Mouse (Mus musculus) adrenal gland, postnatal 36 days (tissue): ENCODE measurements around the gene Gcn1l1. TPM values are rescaled to one million over a fixed set of nuclear protein-coding genes. Genes with fewer than 3 reads are reported as not detected.
"Not testable (repeated sequence)": the region's sequence is repeated elsewhere in the genome, so short reads cannot be mapped to it uniquely, and the experiment has no call there.

Source experiments
- DNase-seq, 2 experiments: peaks; one replicate each; pipeline ENCODE4 v3.0.0; 2021; ENCODE audit warnings: mixed read lengths in 1 of 2
- total RNA-seq, 2 experiments: library from RNA; stranded (reverse); gene quantifications; 2 replicates each; pipeline ENCODE4 v1.2.3; 2021

Gcn1l1 gene
- total RNA-seq, 2 experiments from 2014 or later, result 53.9 to 69.5 TPM

DNA sequence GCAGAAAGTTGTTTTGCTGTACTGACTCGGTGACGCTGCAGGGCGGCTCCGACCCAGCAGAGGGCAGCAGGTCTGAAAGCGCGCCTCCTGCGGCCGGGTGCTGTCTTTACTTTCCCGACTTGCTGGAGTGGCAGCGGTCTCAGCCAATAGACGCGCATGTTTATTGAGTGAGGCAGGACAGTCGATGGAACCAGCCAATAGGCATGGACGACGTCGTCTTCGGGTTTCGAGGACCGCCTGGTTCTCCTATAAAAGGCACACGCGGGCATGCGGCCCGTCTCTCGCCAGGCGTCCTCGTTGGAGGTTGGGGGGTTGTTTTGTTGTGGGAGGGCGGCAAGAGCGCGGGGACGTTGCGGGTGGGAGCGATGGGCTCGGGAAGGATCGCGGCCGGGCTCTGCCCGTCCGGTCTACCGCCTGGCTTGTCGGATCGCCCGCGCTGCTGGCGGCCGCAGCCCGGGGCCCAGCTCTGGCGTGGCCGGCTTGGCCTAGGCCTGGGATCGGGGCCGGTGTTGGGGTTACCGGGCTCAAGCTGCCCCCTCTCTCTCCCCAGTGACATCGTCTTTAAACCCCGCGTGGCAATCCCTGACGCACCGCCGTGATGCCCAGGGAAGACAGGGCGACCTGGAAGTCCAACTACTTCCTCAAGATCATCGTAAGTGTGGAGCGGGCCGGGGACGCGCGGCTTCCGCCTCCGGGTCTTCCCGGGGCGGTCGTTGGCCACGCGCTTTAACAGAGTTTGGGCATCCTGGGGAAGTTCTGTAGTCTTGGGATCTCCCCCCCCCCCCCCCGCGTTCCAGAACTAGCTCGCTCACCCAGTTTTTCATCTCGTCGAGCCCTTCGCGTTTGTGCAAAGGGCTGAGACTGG is 5.6 kb upstream of the Gcn1l1 start, which contains the start of gene Rplp0:
Rplp0 (plus strand) TSS at position 231 of the 865 bp plus-strand sequence.
- DNase-seq, result peak; percentile 99 to 100

DNA sequence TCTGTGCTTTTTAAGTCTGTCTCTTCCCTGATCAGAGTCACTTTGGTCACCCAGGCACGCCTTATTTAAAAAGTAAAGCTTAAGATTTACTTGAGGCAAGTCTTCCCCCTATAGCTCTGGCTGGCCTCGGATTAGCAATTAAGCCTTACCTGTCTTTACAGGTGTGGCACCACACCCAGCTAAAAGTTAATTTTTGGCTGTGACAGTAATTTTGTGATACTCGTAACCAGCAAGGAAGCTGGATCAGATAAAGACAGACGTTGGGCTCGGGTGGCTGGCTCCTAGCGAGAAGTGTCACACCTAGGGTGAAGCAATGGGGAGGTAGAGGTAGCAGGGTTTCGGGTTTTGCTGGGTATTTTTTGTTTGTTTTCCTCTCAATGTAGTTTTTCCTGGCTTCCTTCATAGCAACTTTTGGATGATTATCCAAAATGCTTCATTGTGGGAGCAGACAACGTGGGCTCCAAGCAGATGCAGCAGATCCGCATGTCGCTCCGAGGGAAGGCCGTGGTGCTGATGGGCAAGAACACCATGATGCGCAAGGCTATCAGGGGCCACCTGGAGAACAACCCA is 4.6 kb upstream of the Gcn1l1 start:
- DNase-seq, result no peak

DNA sequence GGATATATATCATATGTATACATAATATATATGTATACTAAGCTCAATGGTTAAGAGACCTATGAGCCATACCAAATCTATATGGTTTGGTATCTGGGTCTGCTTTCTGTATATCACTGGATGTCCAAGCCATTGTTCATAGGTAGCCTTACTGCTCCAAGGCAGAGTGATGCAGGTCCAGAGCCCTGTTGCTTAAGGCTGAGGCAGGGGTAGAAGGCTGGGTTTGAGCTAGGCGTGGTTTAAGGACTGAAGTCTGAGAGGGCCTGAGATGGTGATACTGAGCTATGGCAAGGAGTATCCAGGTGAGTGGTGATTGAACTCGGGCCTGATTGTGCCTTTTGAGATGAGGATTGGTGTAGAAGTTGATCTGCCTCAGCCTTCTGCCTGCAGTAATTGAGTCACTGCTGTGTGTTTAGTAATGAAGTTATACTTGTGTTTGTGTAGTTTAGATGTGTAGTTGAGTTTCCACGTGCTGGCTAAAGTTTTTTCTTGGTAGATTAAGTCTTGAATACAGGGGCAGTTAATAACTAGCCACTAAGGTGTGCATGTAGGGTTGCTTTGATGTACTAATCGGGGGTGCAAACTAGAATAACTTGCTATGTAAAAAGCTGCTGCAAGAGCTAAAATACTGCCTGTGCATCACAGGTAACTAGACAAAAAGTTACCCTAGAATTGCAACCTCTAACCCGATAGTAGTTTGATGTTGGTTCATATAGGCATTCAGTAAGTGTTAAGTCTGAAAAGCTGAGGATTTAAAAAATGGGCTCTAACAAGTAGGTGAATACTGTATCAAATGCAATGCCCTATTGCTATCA is 1.1 kb upstream of the Gcn1l1 start:
- DNase-seq, result no peak

DNA sequence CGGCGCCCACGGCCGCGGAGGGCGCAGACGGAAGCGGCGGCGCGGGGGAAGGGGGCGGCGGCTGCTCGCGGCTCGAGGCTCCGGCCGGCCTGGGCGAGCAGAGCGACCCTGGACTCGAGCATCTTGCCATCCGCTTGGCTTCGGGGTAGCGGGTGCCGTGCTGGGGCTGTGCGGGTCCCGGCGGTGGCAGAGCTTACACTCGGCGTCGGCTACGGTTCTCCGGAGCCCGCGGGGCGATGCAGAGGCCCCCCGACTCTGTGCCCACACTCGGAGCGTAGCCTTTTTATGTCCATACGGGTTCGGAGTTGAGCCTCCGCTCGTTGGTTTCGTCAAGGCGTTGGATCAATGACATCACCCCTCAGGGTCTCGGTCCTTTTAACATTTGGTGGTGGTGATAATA is 349 bp downstream of the Gcn1l1 start:
- DNase-seq, result no peak

DNA sequence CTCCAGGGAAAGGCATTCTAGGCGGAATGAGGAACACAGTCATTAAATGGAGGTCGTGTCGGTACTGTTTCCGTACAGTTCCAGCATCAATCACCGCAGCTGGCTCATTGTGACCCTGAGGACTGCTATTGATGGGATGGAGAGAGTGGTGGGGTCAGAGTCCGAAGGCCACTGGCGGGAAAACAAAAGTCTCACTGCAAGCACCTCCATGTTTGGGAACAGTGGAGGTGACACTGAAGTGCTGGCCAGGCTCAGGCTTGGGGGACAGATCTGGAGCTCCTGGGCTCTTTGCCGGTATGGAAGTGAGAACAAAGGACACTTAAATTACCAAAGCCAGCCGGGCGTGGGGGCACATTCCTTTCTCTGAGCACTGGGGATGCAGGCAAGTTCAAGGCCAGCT is 3.6 kb downstream of the Gcn1l1 start:
- DNase-seq, result peak; percentile 42 to 55

DNA sequence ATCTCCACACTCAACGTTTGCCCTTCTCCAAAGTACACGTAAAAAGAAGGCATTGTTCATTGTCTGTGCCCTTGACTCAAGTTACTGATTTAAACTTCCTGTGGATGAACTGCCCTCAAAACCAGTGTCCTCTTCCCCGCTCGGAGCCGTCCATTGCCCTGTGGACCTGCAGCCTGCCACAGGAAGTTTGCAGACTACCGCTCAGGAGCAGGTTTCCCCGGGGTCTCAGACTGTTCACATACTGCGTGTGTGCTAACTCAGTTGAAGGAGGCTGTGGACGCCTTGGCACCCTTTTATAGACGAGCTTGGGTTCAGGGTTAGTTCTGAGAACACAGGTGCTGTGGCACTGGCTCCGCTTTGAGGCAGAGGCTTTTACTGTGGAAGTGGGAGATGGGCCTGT is 4.3 kb downstream of the Gcn1l1 start:
- no peak for DNase-seq

DNA sequence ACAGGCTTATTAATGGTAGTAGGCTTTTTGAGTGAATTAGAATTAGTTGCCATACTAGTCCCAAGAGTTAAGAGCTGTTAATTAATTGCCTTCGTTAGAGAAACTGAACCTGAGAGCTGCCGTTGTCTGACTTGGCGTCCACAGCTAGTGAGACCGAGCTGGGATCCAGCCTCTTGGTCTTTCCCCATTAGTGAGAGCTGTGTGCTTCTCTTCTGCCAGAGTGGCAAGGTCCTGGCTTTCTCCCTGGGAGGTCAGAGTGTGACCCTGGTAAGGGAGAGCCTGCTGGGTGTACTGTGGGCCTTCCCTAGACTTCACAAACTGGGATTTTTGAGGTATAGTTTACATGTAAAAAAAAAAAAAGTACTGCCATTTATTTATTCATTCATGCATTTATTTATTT is 4.7 kb downstream of the Gcn1l1 start:
- DNase-seq, result no peak

DNA sequence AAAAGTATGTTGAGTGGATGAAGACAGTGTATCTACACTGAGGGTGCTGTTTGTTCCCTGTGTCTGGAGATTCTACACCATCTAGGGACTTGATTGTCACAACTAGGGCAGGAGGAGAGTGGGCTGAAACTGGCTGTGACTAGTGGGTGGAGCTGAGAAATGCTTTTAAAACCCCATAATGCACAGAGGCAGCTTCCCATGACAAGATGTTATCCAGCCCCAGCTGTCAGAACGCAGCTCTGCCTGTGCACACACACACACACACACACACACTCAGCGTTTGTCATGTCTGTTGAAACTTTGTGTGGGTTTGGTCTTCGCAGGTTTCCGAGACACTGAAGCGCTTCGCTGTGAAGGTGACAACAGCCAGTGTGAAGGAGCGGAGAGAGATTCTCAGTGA is 6.0 kb downstream of the Gcn1l1 start:
- no peak for DNase-seq

DNA sequence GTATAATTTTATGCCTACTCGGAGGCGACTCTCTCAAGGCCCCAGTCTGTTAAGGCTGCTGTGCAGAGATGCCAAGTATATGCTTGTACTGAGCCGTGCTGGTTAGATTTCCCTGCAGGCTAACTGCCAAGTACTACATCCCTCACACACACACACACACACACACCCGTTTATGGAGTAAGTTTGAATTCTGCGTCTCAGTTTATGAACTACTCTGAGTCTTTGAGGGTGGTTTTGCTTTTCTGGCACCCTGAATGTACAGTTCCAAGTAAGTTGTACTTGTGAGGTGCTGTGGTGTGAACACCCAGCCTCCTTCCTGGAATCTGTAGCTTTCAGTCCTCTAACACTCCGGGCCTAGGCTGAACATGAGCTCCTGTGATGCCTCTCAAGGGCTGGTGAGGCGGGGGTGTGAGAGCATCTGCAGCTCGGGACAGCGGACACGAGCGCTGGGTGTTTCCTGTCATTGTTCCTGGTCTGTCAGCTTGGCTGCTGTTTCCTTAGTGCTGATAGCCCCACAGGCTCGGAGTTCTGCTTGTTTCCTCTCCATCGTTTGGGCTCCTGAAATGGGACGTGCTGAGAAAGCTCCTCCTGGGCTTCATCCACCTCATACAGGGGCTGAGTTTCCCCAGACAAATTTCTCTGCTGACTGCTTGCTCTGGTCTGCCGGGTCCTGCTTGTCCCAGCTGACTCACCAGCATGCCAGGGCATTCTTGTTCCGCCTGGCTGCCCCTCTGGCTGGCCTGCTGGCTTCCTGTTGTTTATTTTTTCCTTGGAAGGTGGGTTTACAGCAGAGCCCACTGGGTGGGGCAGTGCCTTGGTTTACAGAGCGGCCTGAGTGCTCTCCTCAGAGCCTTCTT is 7.9 kb downstream of the Gcn1l1 start:
- peak; percentile 48 to 63 for DNase-seq

DNA sequence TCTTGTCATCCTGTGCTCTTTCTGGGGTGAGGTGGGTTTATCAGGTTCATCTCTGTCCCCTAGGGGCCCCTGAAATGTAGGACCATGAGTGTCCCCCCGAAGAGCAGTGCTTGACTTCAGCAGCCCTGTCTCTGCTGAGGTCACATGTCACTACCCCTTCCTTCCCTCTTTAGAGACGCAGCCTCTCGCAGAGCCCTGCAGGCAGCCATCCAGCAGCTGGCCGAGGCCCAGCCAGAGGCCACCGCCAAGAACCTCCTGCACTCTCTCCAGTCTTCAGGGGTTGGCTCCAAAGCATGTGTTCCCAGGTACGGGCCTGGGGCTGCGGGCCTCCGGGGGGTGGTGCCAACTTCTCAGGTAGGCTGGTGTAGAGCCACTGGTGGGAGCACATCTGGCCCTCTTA is 9.9 kb downstream of the Gcn1l1 start:
- DNase-seq, result peak in 1 of 2 experiments; percentile 52

DNA sequence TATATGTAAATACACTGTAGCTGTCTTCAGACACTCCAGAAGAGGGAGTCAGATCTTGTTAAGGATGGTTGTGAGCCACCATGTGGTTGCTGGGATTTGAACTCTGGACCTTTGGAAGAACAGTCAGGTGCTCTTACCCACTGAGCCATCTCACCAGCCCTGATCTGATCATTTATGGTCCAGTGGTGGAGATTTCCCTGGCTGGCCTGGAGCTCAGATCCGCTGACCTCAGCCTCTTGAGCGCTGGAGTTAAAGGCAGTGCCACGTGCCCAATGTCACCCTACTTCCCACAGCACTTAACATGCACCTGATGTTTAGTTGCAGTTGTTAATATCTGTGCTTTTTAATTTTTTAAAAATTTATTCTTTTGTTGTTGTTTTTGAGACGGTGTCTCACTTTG is 12.6 kb downstream of the Gcn1l1 start:
- not testable (repeated sequence) for DNase-seq

DNA sequence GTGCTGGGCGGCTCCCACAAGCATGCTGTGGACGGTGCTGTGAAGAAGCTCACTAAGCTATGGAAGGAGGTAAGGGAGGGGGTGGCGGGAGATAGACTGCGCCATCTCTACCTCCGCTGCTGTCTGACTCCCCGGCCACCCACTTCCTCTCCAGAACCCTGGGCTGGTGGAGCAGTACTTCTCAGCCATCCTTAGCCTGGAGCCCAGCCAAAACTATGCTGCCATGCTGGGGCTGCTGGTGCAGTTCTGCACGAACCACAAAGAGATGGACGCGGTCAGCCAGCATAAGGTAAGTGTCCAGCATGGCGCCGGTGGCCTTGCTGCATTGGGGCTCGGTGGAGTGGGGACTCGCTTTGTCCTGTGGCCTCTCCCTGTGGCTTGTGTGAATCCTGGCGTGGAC is 13.9 kb downstream of the Gcn1l1 start:
- DNase-seq, result no peak

DNA sequence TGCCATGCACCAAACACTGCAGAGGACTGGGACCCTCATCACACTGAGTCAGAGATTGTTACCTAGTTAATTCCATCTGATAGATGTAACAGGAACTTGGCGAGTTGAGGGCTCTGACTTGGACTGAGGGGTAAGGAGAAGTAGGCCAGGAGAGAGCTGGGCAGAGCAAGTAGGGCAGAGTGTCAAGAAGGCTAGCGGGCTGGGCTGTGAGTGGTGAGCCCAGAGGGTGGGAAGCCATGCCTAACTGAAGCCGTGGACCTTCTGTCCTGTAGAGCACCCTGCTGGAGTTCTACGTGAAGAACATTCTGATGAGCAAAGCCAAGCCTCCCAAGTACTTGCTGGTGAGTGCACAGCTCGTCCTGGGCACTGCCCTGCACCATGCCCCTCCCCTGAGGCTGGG is 14.3 kb downstream of the Gcn1l1 start:
- DNase-seq, result no peak

DNA sequence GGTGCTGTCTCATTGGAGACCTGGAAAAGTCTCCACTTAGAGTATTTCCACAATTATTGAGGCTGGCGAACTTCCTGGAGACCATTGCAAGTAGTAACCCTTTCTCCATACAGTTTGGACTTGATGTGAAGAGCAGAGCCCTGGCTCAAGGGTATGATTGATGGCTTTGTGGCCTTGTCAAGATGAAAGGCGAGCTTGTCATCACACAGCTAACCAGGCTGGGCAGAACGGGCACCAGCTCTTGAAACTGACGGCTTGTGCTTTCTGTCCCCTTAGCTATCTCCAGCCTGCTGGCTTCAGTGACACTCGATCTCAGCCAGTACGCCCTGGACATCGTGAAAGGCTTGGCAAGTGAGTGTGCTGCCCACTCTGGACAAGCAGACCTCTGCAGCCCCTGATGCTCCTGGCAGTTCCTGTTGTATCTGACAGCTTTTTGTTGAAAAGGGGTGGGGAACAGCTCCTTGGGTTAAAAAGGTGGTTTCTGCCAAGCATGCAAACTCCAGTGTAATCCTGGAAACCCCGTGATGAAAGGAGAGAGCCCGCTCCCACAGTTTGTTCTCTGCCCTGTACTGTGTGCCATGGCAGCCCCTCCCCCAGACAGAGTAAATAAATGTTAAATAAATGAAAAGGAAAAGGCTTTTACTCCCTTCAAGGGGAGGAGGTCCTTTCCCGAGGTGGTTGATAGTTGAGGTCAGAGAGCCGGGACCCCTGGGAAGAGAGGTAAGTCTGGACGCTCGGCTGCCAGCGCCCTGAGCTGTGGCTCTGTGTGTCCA is 15.4 kb downstream of the Gcn1l1 start:
- peak; percentile 55 to 65 for DNase-seq

DNA sequence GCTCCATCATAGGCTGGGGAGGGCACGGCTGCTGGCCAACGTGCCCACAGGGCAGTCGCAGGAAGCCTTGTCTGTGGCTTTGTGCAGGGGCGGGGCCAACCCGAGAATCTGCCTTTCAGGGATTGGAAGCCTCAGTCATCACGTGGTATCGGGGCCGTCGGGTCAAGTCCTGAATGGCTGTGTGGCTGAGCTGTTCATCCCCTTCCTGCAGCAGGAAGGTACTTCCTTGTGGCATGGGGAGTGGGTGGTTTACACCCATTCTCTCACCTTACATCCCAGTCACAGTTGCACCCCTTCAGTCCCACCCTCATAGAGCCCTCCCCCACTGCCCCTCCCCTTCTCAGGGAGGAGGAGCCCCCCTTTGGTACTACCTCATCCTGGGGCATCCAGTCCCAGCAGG is 16.6 kb downstream of the Gcn1l1 start:
- DNase-seq, result no peak

DNA sequence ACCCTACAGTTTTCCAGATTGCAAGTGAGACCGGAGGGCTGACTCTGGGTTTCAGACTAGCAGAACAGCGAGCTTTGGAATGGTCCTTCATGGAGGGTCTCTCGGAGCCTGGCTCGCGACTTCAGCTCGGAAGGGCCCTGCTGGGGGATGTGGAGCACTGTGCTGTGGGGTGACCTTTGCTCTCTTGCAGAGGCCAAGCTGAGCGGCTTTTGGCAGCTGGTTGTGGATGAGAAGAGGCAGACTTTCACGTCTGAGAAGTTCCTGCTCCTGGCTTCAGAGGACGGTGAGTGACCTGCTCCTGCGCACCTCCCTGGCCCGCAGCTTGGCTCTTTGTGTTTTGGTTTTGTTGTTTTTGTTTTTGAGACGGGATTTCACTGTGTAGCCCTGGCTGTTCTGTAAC is 20.6 kb downstream of the Gcn1l1 start:
- no peak for DNase-seq

DNA sequence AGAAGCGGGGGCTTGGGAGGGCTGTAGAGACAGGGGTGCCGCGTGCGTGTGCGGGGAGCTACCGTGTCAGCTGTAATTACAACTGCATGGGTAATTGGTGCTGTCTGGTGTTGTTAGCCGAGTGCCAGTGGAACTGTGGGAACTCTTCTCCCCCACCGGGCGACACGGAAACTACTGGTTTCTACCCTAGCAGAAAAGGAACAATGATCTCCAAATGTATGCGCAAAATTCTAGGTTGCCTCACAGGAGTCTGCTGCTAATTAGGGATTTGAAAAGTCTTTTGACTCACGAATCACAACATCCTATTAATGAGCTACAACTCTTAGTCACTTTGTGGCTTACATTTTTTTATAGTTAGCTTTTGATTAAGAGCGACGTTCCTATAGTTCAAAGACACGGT is 21.1 kb downstream of the Gcn1l1 start:
- DNase-seq, result no peak

DNA sequence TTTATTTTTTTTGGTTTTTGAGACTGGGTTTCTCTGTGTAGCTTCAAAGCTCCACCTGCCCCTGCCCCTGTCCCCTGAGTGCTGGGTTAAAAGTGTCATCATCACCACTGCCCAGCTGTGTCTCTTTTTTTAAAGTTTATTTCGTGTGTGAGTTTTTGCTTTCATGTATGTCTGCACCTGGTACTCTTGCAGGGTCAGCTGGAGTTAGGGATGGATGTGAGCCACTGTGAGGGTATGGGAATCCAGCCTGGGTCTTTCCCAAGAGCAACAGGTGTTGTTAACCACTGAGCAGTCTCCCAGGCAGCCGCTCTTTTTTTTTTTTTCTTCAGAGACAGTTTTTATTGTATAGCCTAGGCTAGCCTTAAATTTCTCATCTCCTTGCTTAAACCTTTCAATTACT is 21.7 kb downstream of the Gcn1l1 start:
- no peak for DNase-seq

DNA sequence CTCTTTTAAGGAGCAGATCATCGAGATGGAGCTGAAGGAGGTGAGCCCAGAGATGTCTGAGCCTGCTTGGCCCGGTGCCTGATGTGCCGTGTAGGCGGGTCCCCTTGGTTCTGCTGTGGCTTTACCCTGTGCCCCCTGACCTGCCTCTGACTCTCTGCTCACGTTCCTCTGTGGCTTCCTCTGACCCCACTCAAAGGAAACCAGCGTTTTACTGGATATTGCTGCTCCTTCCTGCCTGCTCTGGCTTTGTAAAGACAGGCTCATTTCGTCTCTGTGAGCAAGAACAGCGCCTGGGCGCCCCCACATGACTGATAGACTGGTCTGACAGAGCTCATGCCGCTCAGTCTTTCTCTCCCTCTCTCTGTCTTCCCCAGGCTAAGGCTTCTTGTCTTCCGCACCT is 26.0 kb downstream of the Gcn1l1 start:
- DNase-seq, result peak in 1 of 2 experiments; percentile 22

DNA sequence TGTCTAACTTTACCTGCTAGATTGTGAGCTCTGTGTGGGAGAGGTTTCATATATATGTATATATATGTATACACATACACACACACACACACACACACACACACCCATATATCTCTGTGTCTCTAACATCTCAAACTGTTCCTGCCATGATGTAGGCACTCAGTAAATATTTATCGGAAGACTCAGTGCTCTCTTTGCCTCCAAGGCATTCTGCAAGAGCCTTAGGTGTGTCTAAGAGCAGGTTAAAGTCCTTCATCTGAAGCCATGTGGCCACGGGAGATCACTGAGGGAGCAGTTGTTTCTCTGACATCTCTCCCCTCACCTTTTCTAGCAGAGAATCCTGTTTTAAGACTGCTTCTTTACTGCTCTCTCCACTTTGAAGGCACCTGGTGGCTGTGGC is 26.5 kb downstream of the Gcn1l1 start:
- no peak for DNase-seq

DNA sequence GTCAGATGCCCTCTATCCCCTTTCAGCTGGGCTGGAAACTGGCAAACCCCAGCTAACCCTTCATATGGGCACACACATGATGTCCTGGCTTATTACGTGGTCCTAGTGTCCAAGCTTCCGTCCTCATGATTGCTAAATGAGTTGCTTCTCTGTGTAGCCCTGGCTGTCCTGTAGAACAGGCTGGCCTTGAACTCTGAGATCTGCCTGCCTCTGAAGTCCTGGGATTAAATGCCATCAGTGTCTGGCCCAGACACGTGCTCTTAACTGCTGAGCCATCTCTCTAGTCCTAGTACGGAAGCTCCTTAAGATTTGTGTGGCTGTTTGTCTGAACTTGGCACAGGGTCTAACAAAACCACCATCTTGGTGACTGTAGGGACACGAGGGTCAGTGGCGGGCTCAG is 38.5 kb downstream of the Gcn1l1 start:
- peak; percentile 45 to 50 for DNase-seq
